Mouse (Mus musculus) kidney, adult 8-10 months (tissue): ENCODE results near the gene Ubr3.

Experiments
- DNase-seq, 2 experiments: peaks; one replicate each; pipeline ENCODE4 v3.0.0; 2022

Gene Ubr3

GRCm38 (mm10) chr2:70035358-70035757 lies 138.3 kb downstream of the Ubr3 start:
- DNase-seq: no peak

- DNase-seq: peak; percentile 11 to 34
Observed at GRCm38 (mm10) chr2:70037221-70037620, 140.2 kb downstream of the Ubr3 start.

GRCm38 (mm10) chr2:70038752-70039151 lies 141.7 kb downstream of the Ubr3 start, which contains the start of gene Myo3b:
TSS of gene Myo3b (plus strand) at chr2:70039126.
- no peak for DNase-seq

GRCm38 (mm10) chr2:70044466-70044865 lies 147.4 kb downstream of the Ubr3 start:
- no peak for DNase-seq

- DNase-seq: no peak
Observed at GRCm38 (mm10) chr2:70047868-70048267, 150.8 kb downstream of the Ubr3 start.

GRCm38 (mm10) chr2:70053803-70054202 lies 156.8 kb downstream of the Ubr3 start:
- DNase-seq: no peak

GRCm38 (mm10) chr2:70058201-70058600 lies 161.2 kb downstream of the Ubr3 start:
- no peak for DNase-seq

GRCm38 (mm10) chr2:70060359-70061345 lies 163.6 kb downstream of the Ubr3 start:
- no peak for DNase-seq

GRCm38 (mm10) chr2:70065116-70065515 lies 168.1 kb downstream of the Ubr3 start:
- no peak for DNase-seq

GRCm38 (mm10) chr2:70065729-70066300 lies 168.8 kb downstream of the Ubr3 start:
- DNase-seq: no peak

GRCm38 (mm10) chr2:70066338-70067022 lies 169.4 kb downstream of the Ubr3 start:
- DNase-seq: peak; percentile 10 to 57

GRCm38 (mm10) chr2:70069861-70070260 lies 172.8 kb downstream of the Ubr3 start:
- DNase-seq: peak; percentile 38 to 68
